Mouse (Mus musculus) G1E (cell line): ENCODE results near the gene Mtus2.

Source experiments
- CTCF ChIP-seq: IDR thresholded peaks from 2 replicates; pipeline ENCODE4 v1.5.1; 2012; ENCODE audit warnings: low read depth, low read length, inconsistent platforms, mixed read lengths
- GATA1 ChIP-seq: IDR thresholded peaks from 2 replicates; pipeline ENCODE4 v1.6.1; 2012; ENCODE audit warnings: borderline replicate concordance, low read length, inconsistent platforms, mixed read lengths
- POLR2AphosphoS5 ChIP-seq: IDR thresholded peaks from 2 replicates; pipeline ENCODE4 v1.6.1; 2012; ENCODE audit warnings: low read depth, low read length, inconsistent platforms; ENCODE audit not compliant: insufficient replicate concordance

GRCm38 (mm10) chr5:148181308-148181630, 224.1 kb downstream of the Mtus2 start:
- TF ChIP-seq CTCF (no peak), GATA1 (no peak), POLR2AphosphoS5 (no peak)
